Mouse (Mus musculus): Measurements from ENCODE around the gene Plekha6. TPM values are rescaled to one million over a fixed set of nuclear protein-coding genes. Genes with fewer than 3 reads are reported as not detected.

The Plekha6 gene
- polyA plus RNA-seq, 1 experiment from 2014 or later, result 22.2 TPM

- Histone ChIP-seq H3K4me2 (replicated peaks) (no peak overlapping the region), H3K36me3 (replicated peaks; ENCODE audit: control insufficient read depth, insufficient read depth) (no peaks in the 10 kb centered on the region), H3K4me1 (replicated peaks; ENCODE audit: control insufficient read depth, insufficient read depth, low read length) (peaks cover 41% of the 10 kb centered on the region), H3K9me3 (ENCODE audit: control insufficient read depth, low read length) (no peaks in the 10 kb centered on the region), H3K27ac (0 out of 2 replicates have a peak overlapping the region, but pooled peaks have one; percentile 38), H3K4me3 (replicated peaks; ENCODE audit: low read length) (no peak overlapping the region), H3K9ac (no peak overlapping the region), H3K27me3 (ENCODE audit: control insufficient read depth, insufficient read depth, low read length) (no peaks in the 10 kb centered on the region; the same call in 1 of the 2 replicates)
- peak; percentile 47; the same call in 1 of the 2 replicates for ATAC-seq (ENCODE audit: low FRiP score)
- no peak for DNase-seq (ENCODE audit: low spot score)
- 23% methylated on average over 9 of the region's 9 CpGs for WGBS
Observed at GRCm38 (mm10) chr1:133225963-133226660, 62.1 kb downstream of the Plekha6 start.

- 0 out of 2 replicates have a peak overlapping the region, but pooled peaks have one; percentile 16 for H3K4me2 ChIP-seq (replicated peaks)
- WGBS, result 17% methylated on average over 9 of the region's 9 CpGs
- H3K4me3 ChIP-seq (replicated peaks; ENCODE audit: low read length), result no peak overlapping the region
- 0 out of 2 replicates have a peak overlapping the region, but pooled peaks have one; percentile 5 for H3K9ac ChIP-seq
- DNase-seq (ENCODE audit: low spot score) (peak; percentile 61), ATAC-seq (ENCODE audit: low FRiP score) (0 out of 2 replicates have a peak, but pooled peaks have one; percentile 25)
- H3K27ac ChIP-seq, result peak overlapping the region; percentile 38; the same call in 1 of the 2 replicates
- H3K9me3 ChIP-seq (ENCODE audit: control insufficient read depth, low read length), result no peaks in the 10 kb centered on the region
- H3K4me1 ChIP-seq (replicated peaks; ENCODE audit: control insufficient read depth, insufficient read depth, low read length), result peaks cover 41% of the 10 kb centered on the region
- no peaks in the 10 kb centered on the region for H3K36me3 ChIP-seq (replicated peaks; ENCODE audit: control insufficient read depth, insufficient read depth)
- H3K27me3 ChIP-seq (ENCODE audit: control insufficient read depth, insufficient read depth, low read length), result no peaks in the 10 kb centered on the region; the same call in 1 of the 2 replicates
Observed at GRCm38 (mm10) chr1:133226928-133227327, 62.9 kb downstream of the Plekha6 start.

DNA sequence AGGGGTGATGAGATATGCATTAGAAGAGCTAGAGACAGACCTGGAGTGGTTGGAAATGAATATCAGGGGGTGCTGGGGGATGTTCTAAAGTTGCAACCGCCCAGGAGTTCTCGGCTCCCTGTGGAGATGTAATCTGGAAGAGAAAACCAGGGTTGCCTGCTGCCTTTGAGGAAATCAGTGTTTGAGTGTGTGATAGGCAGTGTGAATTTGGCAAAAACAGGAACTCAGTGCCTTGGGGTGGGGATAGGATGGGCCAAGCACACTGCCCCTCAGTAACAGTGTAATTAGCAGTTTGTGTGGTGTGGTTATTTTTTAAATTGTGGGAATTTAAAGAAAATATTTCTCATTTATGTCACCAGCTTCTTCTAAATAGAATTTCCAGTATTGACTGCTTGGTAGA, 63.4 kb downstream of the Plekha6 start:
- 38% methylated on average over 2 of the region's 2 CpGs for WGBS
- Histone ChIP-seq H3K36me3 (replicated peaks; ENCODE audit: control insufficient read depth, insufficient read depth) (no peaks in the 10 kb centered on the region), H3K9ac (0 out of 2 replicates have a peak overlapping the region, but pooled peaks have one; percentile 18), H3K27ac (peak overlapping the region; percentile 38; the same call in 1 of the 2 replicates), H3K4me1 (replicated peaks; ENCODE audit: control insufficient read depth, insufficient read depth, low read length) (peaks cover 39% of the 10 kb centered on the region), H3K27me3 (ENCODE audit: control insufficient read depth, insufficient read depth, low read length) (no peaks in the 10 kb centered on the region; the same call in 1 of the 2 replicates), H3K4me3 (replicated peaks; ENCODE audit: low read length) (no peak overlapping the region), H3K9me3 (ENCODE audit: control insufficient read depth, low read length) (no peaks in the 10 kb centered on the region), H3K4me2 (replicated peaks) (0 out of 2 replicates have a peak overlapping the region, but pooled peaks have one; percentile 16)
- DNase-seq (ENCODE audit: low spot score) (no peak), ATAC-seq (ENCODE audit: low FRiP score) (no peak)

GRCm38 (mm10) chr1:133228809-133229487, 64.9 kb downstream of the Plekha6 start:
- ATAC-seq (ENCODE audit: low FRiP score) (no peak), DNase-seq (ENCODE audit: low spot score) (no peak)
- H3K4me1 ChIP-seq (replicated peaks; ENCODE audit: control insufficient read depth, insufficient read depth, low read length), result peaks cover 26% of the 10 kb centered on the region
- no peaks in the 10 kb centered on the region for H3K9me3 ChIP-seq (ENCODE audit: control insufficient read depth, low read length)
- H3K9ac ChIP-seq, result no peak overlapping the region
- H3K36me3 ChIP-seq (replicated peaks; ENCODE audit: control insufficient read depth, insufficient read depth), result no peaks in the 10 kb centered on the region
- H3K27ac ChIP-seq, result no peak overlapping the region
- no peak overlapping the region for H3K4me3 ChIP-seq (replicated peaks; ENCODE audit: low read length)
- H3K27me3 ChIP-seq (ENCODE audit: control insufficient read depth, insufficient read depth, low read length), result no peaks in the 10 kb centered on the region; the same call in 1 of the 2 replicates
- no peak overlapping the region for H3K4me2 ChIP-seq (replicated peaks)
- WGBS, result 55% methylated on average over 9 of the region's 9 CpGs

DNA sequence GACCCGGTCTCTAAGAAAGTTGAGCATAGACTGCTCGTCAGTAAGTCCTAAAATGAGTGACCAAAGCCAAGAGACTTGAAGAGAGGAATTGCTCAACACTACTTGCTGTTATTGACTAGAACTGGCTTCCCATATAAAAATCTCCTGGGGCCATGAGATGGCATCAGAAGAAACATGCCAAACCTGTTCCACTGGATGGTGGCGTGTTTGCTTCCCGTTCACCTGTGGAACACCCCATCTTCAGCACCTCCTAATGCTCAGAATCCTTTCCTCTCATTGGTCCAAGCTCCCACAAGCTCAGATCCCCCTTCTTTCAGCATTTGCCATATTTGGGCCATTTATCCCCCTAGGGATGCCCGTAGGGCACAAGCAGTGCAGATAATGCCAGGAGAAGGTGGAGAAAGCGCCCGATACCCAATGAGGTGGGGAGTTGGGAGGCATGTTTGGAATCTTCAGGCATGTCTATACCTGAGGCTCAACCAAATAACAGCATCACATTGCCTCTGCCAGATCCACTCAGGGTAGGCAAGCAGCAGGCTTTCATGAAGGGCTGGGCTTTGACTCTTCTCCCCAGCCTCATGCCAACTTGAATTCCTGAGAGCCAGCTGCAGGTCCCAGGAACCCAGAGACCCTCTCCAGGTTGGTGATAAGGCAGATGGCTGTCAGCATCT, 67.6 kb downstream of the Plekha6 start:
- DNase-seq (ENCODE audit: low spot score) (no peak), ATAC-seq (ENCODE audit: low FRiP score) (no peak)
- WGBS, result 94% methylated on average over 7 of the region's 7 CpGs
- Histone ChIP-seq H3K9me3 (ENCODE audit: control insufficient read depth, low read length) (no peaks in the 10 kb centered on the region), H3K27me3 (ENCODE audit: control insufficient read depth, insufficient read depth, low read length) (no peaks in the 10 kb centered on the region; the same call in 1 of the 2 replicates), H3K9ac (no peak overlapping the region), H3K4me1 (replicated peaks; ENCODE audit: control insufficient read depth, insufficient read depth, low read length) (peaks cover 18% of the 10 kb centered on the region), H3K4me3 (replicated peaks; ENCODE audit: low read length) (no peak overlapping the region), H3K36me3 (replicated peaks; ENCODE audit: control insufficient read depth, insufficient read depth) (no peaks in the 10 kb centered on the region), H3K27ac (no peak overlapping the region), H3K4me2 (replicated peaks) (no peak overlapping the region)

GRCm38 (mm10) chr1:133235909-133236308, 71.9 kb downstream of the Plekha6 start:
- no peak for ATAC-seq (ENCODE audit: low FRiP score)
- 43% methylated on average over 5 of the region's 5 CpGs for WGBS
- DNase-seq (ENCODE audit: low spot score), result no peak

DNA sequence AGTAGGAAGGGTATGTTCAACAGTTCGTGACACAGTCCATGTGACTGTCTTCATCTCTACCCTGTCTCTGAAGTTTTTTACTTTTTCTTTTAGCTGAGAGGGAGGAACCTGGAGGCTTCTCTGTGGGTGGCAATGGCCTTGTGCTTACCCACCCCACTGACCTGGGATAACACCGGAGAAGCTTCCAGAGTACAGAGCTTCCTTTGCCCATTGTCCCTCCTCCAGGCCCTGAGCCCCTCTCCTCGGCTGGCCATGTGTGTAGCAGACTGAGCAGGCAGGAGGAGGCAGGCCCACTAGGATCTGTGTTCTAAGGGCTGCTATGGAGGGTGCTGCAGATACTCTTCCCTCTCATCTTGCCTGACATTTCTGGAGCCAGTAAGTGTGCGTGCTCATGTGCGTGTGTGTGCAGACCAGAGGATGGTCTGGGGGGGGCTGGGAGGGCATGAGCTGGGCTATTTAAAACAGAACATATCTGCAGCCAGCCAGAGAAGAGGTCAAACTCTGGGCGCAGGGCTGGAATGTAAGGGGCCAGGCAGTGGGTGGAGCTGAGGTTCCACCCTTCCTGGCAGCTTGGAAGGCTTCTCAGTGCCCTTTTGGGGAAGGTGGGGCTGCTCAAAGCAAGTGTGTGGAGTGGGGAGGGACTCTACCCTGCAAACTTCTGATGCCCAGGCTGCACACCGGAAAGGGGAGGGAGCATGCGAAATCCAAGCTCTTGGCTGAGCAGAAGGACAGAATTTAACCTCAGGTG, 72.9 kb downstream of the Plekha6 start:
- DNase-seq (ENCODE audit: low spot score), result no peak
- ATAC-seq (ENCODE audit: low FRiP score), result no peak
- Histone ChIP-seq H3K9me3 (ENCODE audit: control insufficient read depth, low read length) (no peaks in the 10 kb centered on the region), H3K36me3 (replicated peaks; ENCODE audit: control insufficient read depth, insufficient read depth) (peaks cover 7% of the 10 kb centered on the region; the same call in 1 of the 2 replicates), H3K9ac (no peak overlapping the region), H3K4me2 (replicated peaks) (no peak overlapping the region), H3K4me3 (replicated peaks; ENCODE audit: low read length) (no peak overlapping the region), H3K4me1 (replicated peaks; ENCODE audit: control insufficient read depth, insufficient read depth, low read length) (peaks cover 4% of the 10 kb centered on the region), H3K27ac (no peak overlapping the region; the same call in 1 of the 2 replicates), H3K27me3 (ENCODE audit: control insufficient read depth, insufficient read depth, low read length) (no peaks in the 10 kb centered on the region)
- 41% methylated on average over 8 of the region's 8 CpGs for WGBS

More at GRCm38 (mm10) chr1:133235909-133236308, 71.9 kb downstream of the Plekha6 start:
- Histone ChIP-seq H3K4me2 (replicated peaks) (no peak overlapping the region), H3K9ac (no peak overlapping the region), H3K36me3 (replicated peaks; ENCODE audit: control insufficient read depth, insufficient read depth) (peaks cover 7% of the 10 kb centered on the region; the same call in 1 of the 2 replicates), H3K4me3 (replicated peaks; ENCODE audit: low read length) (no peak overlapping the region), H3K4me1 (replicated peaks; ENCODE audit: control insufficient read depth, insufficient read depth, low read length) (peaks cover 4% of the 10 kb centered on the region), H3K27me3 (ENCODE audit: control insufficient read depth, insufficient read depth, low read length) (no peaks in the 10 kb centered on the region), H3K27ac (no peak overlapping the region), H3K9me3 (ENCODE audit: control insufficient read depth, low read length) (no peaks in the 10 kb centered on the region)

- Histone ChIP-seq H3K9me3 (ENCODE audit: control insufficient read depth, low read length) (no peaks in the 10 kb centered on the region), H3K27ac (no peak overlapping the region), H3K9ac (no peak overlapping the region), H3K4me1 (replicated peaks; ENCODE audit: control insufficient read depth, insufficient read depth, low read length) (peaks cover 4% of the 10 kb centered on the region), H3K4me3 (replicated peaks; ENCODE audit: low read length) (no peak overlapping the region), H3K27me3 (ENCODE audit: control insufficient read depth, insufficient read depth, low read length) (no peaks in the 10 kb centered on the region), H3K4me2 (replicated peaks) (no peak overlapping the region), H3K36me3 (replicated peaks; ENCODE audit: control insufficient read depth, insufficient read depth) (peaks cover 7% of the 10 kb centered on the region; the same call in 1 of the 2 replicates)
- 54% methylated on average over 11 of the region's 11 CpGs for WGBS
- no peak for ATAC-seq (ENCODE audit: low FRiP score)
- DNase-seq (ENCODE audit: low spot score), result no peak
Observed at GRCm38 (mm10) chr1:133237670-133238069, 73.7 kb downstream of the Plekha6 start.

Data from hindbrain, embryonic 14.5 days (tissue).